Mouse (Mus musculus) forebrain, embryonic 14.5 days (tissue): ENCODE measurements around the gene Fcrla. TPM values are rescaled to one million over a fixed set of nuclear protein-coding genes. Genes with fewer than 3 reads are reported as not detected.
"Not testable (repeated sequence)": the region's sequence is repeated elsewhere in the genome, so short reads cannot be mapped to it uniquely, and the experiment has no call there.

Source experiments
- ATAC-seq: fragments of 200-750 bp; cut with Nextera tagmentation; 2 replicates; pipeline ENCODE4 v1.8.0; 2017; ENCODE audit warnings: mild to moderate bottlenecking, moderate library complexity
- DNase-seq: peaks from one replicate; pipeline ENCODE4 v3.0.0-alpha.2; 2015; ENCODE audit warnings: low spot score
- H3K27ac ChIP-seq: fragments of 300-500 bp; sonication (generic); 2 replicates; pipeline ENCODE4 v1.5.1; 2014; ENCODE audit warnings: low read depth, mild to moderate bottlenecking, control low read depth, low read length, moderate library complexity
- H3K27me3 ChIP-seq: fragments of 300-500 bp; sonication (generic); replicated peaks from 2 replicates; pipeline ENCODE4 v1.6.1; 2014; ENCODE audit warnings: low read length, control low read depth, mixed read lengths; ENCODE audit not compliant: control insufficient read depth, insufficient read depth
- H3K36me3 ChIP-seq: fragments of 300-500 bp; sonication (generic); 2 replicates; pipeline ENCODE4 v1.6.1; 2014; ENCODE audit warnings: low read length, control low read depth; ENCODE audit not compliant: control insufficient read depth, insufficient read depth
- H3K4me1 ChIP-seq: fragments of 300-500 bp; sonication (generic); 2 replicates; pipeline ENCODE4 v1.6.1; 2014; ENCODE audit warnings: antibody characterized with exemption, low read length, control low read depth; ENCODE audit not compliant: control insufficient read depth, insufficient read depth
- H3K4me2 ChIP-seq: fragments of 300-500 bp; sonication (generic); 2 replicates; pipeline ENCODE4 v1.6.1; 2014; ENCODE audit warnings: mild to moderate bottlenecking, control low read depth, low read length
- H3K4me3 ChIP-seq: fragments of 300-500 bp; sonication (generic); 2 replicates; pipeline ENCODE4 v1.5.1; 2014; ENCODE audit warnings: low read depth, low read length, control low read depth
- H3K9ac ChIP-seq: fragments of 300-500 bp; sonication (generic); 2 replicates; pipeline ENCODE4 v1.6.1; 2014; ENCODE audit warnings: mild to moderate bottlenecking, low read length, control low read depth, moderate library complexity
- H3K9me3 ChIP-seq: fragments of 300-500 bp; sonication (generic); replicated peaks from 2 replicates; pipeline ENCODE4 v1.6.1; 2016; ENCODE audit warnings: low read length, control low read depth, mixed read lengths; ENCODE audit not compliant: control insufficient read depth
- WGBS: fragments of 180-500 bp; shearing (Covaris S2); extraction: QIAGEN DNeasy Blood & Tissue Kit; methylation state at CpG from one replicate; pipeline ENCODE4 v1.1.7; 2014; 5-methylcytosine and 5-hydroxymethylcytosine counted together
- polyA plus RNA-seq: library from polyadenylated mRNA; unstranded; fragments of >200 nt; fragmentation: Nextera tagmentation; extraction: Ambion mirVana; gene quantifications from 2 replicates; pipeline ENCODE4 v1.2.1, GENCODE M21; 2014

Fcrla gene
- not detected in 2 replicates for polyA plus RNA-seq

DNA sequence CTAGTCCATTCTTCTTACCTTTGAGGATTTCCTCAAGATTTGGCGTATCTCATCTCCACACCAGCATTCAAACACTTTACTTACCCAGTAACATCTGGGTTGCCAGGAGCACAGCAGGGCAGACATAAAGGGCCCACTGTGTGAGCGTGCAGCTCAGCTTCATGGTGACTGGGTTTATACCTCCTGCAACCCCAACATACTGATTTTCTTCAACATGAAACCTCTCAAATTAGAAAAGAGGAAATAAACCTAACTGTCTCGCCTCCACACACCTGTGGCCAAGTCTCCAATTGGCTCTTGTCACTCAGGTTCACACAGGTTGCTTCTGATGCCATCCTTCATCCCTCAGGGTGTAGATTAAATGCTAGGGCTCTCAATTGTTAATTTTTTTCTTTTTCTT, at the start of gene Fcrla:
TSS of gene Fcrla (minus strand) at position 206 of the 400 bp plus-strand sequence.
- H3K27me3 ChIP-seq = no peaks in the 10 kb centered on the region
- ATAC-seq (no peak), DNase-seq (no peak)
- H3K4me1 ChIP-seq = no peaks in the 10 kb centered on the region
- no peak within 1 kb of the TSS for H3K4me2 ChIP-seq
- no peaks in the 10 kb centered on the region for H3K36me3 ChIP-seq
- no peak within 1 kb of the TSS for H3K27ac ChIP-seq
- H3K9me3 ChIP-seq = no peaks in the 10 kb centered on the region
- H3K9ac ChIP-seq = no peak within 1 kb of the TSS
- H3K4me3 ChIP-seq = no peak within 1 kb of the TSS
- 79% methylated on average over 3 of the region's 3 CpGs for WGBS

DNA sequence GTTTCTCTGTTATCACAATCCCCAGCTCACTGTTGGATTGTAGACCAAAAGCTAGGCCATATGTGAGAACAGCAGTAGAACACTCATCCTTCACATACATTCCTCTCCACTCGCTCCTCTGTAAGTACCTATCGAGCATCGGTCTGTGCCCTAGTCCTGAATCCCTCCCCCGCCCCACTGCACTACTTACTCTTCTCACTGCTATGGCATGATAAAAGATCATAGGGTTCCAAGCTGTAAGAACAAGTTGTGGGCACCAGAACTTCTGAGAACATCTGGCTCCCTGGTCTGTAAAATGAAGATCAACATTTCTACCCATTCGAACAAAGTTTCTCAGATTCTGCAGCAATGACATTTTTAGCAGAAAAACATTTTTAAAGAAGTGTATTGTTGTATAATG, 49.1 kb upstream of the Fcrla start, which contains the start of gene Fcgr2b:
TSS of gene Fcgr2b (minus strand) at position 101 of the 400 bp plus-strand sequence.
- Histone ChIP-seq H3K4me3 (no peak within 1 kb of the TSS), H3K4me2 (no peak within 1 kb of the TSS), H3K9me3 (no peaks in the 10 kb centered on the region), H3K36me3 (no peaks in the 10 kb centered on the region), H3K9ac (no peak within 1 kb of the TSS), H3K27ac (no peak within 1 kb of the TSS), H3K4me1 (no peaks in the 10 kb centered on the region), H3K27me3 (no peaks in the 10 kb centered on the region)
- ATAC-seq (no peak), DNase-seq (no peak)
- WGBS = 86% methylated on average over 5 of the region's 5 CpGs

DNA sequence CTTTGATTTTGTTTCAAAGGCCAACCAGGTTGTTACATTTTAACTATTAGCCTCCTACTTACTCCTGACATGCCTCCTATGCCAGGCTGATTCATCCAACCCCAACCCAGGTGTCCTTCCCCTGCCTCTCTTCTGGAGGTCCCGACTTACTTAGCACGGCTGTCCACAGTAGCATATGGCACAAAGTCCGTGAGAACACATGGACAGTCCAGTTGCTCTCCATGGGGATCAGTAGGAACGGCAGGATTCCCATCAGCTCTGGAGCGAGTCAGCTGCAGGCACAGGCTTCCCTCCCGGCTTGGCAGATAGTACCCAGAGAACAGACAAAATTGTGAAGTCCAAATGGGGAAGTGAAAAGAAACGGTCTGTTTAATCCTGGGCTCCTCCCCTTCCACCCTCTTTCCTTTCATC, 48.4 kb upstream of the Fcrla start:
- Histone ChIP-seq H3K27ac (no peak overlapping the region), H3K4me1 (no peaks in the 10 kb centered on the region), H3K4me2 (no peak overlapping the region), H3K36me3 (no peaks in the 10 kb centered on the region), H3K4me3 (no peak overlapping the region), H3K9ac (no peak overlapping the region), H3K9me3 (no peaks in the 10 kb centered on the region), H3K27me3 (no peaks in the 10 kb centered on the region)
- no peak for ATAC-seq
- WGBS = 80% methylated on average over 7 of the region's 7 CpGs
- no peak for DNase-seq

DNA sequence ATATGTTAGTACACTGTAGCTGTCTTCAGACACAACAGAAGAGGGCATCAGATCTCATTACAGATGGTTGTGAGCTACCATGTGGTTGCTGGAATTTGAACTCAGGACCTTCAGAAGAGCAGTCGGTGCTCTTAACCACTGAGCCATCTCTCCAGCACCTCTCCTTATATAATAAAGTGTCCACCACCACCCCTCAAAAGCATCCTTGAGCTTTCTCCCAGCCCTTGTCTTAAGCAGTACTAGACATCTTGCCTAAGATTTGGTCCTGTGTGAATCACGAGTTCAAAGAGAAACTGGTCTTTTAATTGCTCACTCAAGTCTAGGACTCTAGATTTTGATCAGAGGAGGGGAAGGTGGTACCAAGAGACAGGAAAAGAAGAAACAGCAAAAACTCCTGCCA, 48.0 kb upstream of the Fcrla start:
- not testable (repeated sequence) for H3K27ac ChIP-seq, H3K4me2 ChIP-seq, H3K9me3 ChIP-seq, H3K9ac ChIP-seq, H3K4me1 ChIP-seq, H3K36me3 ChIP-seq, H3K4me3 ChIP-seq, ATAC-seq, DNase-seq, H3K27me3 ChIP-seq
- WGBS = 76% methylated on average over 2 of the region's 2 CpGs

DNA sequence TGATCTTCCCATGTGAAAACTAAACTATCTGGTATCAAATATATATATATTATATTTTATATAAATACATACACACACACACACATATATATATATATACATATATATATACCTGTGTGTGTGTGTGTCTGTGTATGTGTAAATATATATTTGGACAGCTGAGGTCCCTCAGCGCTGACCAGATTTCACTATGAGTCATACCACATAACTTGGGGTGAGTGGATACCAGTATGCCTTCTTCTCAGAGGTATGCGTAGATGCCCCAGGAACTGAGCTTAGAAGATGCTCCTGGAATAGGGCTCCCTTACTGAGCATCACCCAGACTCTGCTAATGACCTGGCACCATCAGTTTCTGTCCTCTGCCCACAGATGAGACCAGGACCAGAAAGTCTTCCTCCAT, 47.4 kb upstream of the Fcrla start:
- Histone ChIP-seq H3K27ac (no peak overlapping the region), H3K36me3 (no peaks in the 10 kb centered on the region), H3K27me3 (no peaks in the 10 kb centered on the region), H3K9me3 (no peaks in the 10 kb centered on the region), H3K9ac (no peak overlapping the region), H3K4me3 (no peak overlapping the region), H3K4me1 (no peaks in the 10 kb centered on the region), H3K4me2 (no peak overlapping the region)
- no peak for DNase-seq
- WGBS = 96% methylated on average over 2 of the region's 2 CpGs
- no peak for ATAC-seq

DNA sequence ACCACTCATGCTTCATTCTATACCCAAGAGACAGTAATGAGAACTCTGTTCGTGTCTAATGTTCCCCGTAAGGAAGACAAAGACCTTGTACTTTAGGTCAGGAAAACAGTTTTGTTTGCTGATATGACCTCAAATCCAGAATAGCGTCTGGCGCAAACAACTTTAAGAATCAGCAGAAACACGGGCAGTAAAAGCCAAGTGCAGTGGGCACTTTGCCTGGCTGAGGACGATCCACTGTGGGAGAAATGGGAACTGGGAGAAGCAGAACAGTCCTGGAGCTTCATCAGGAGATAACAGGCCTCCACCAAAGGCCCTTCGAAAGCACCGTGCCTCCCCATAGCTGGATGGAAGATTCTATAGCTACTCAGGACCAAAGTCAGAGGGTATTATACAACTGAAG, 46.8 kb upstream of the Fcrla start:
- H3K36me3 ChIP-seq = no peaks in the 10 kb centered on the region
- no peaks in the 10 kb centered on the region for H3K27me3 ChIP-seq
- H3K9me3 ChIP-seq = no peaks in the 10 kb centered on the region
- H3K4me1 ChIP-seq = no peaks in the 10 kb centered on the region
- DNase-seq = no peak
- H3K9ac ChIP-seq = no peak overlapping the region
- no peak for ATAC-seq
- H3K27ac ChIP-seq = no peak overlapping the region
- WGBS = 87% methylated on average over 8 of the region's 8 CpGs
- H3K4me3 ChIP-seq = no peak overlapping the region
- no peak overlapping the region for H3K4me2 ChIP-seq

DNA sequence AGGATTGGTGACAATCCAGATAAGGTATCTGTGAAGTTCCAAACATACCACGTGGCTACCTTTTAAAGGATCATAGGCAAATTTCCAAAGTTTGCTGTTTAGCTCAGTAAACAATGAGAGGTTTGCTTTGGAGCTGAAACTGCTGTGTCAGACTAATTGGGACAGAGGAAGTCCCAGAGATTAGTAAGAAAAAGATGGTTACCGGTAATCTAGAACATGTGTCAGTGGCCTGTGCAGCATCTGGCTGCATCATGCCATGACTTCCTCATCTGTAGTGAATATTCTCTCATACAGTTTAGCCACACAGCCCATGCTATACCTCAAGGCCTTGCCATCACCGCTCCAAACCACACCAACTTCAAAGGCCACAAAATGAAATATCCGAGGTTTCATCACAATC, 45.6 kb upstream of the Fcrla start:
- 87% methylated on average over 4 of the region's 4 CpGs for WGBS
- no peak for DNase-seq
- no peak for ATAC-seq

DNA sequence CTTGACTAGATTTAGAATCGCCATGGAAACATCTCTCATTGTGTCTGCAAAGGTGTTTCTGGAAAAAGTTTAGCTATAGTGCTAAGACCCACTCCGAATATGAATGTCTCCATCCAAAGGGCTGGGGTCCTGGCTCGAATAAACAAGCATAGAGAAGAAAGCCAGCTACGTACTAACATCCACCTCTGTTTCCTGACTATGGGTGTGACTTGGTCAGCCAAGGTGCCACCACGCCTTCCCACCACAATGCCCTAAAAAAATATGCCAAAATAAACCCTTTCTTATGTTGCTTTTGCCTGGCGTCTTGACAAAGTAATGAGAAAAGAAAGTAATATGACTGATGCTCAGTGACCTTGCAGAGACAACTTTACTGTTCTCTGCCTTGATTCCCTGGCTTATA, 45.1 kb upstream of the Fcrla start:
- Histone ChIP-seq H3K4me2 (no peak overlapping the region), H3K27me3 (no peaks in the 10 kb centered on the region), H3K9me3 (no peaks in the 10 kb centered on the region), H3K9ac (no peak overlapping the region), H3K4me1 (no peaks in the 10 kb centered on the region), H3K4me3 (no peak overlapping the region), H3K36me3 (no peaks in the 10 kb centered on the region), H3K27ac (no peak overlapping the region)
- no peak for DNase-seq
- WGBS = 86% methylated on average over 6 of the region's 6 CpGs
- no peak for ATAC-seq

More for the DNA sequence above, 45.6 kb upstream of the Fcrla start:
- no peak overlapping the region for H3K27ac ChIP-seq
- H3K4me2 ChIP-seq = no peak overlapping the region
- H3K4me1 ChIP-seq = no peaks in the 10 kb centered on the region
- H3K4me3 ChIP-seq = no peak overlapping the region
- H3K9ac ChIP-seq = no peak overlapping the region
- no peaks in the 10 kb centered on the region for H3K9me3 ChIP-seq
- H3K27me3 ChIP-seq = no peaks in the 10 kb centered on the region
- H3K36me3 ChIP-seq = no peaks in the 10 kb centered on the region

DNA sequence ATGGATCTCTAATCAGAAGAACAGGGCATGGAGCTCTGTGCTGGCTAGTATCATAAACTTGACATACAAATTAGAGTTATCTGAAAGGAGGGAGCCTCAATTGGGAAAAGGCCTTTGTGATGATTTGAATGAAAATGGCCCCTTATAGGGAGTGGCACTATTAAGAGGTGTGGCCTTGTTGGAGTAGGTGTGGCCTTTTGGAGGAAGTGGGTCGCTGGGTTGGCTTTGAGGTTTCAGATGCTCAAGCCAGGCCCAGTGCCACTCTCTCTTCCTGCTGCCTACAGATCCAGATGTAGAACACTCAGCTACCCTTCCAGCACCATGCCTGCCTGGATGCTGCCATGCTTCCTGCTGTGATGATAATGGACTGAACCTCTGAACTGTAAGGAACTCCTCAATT, 41.2 kb upstream of the Fcrla start:
- Histone ChIP-seq H3K27me3 (no peaks in the 10 kb centered on the region), H3K9me3 (no peaks in the 10 kb centered on the region), H3K27ac (no peak overlapping the region), H3K36me3 (no peaks in the 10 kb centered on the region), H3K4me2 (no peak overlapping the region), H3K4me1 (no peaks in the 10 kb centered on the region), H3K4me3 (no peak overlapping the region), H3K9ac (no peak overlapping the region)
- 72% methylated on average over 1 of the region's 1 CpGs for WGBS
- no peak for ATAC-seq
- no peak for DNase-seq
